Mouse (Mus musculus) heart, postnatal 0 days (tissue): Measurements from ENCODE around the gene Ntn4. TPM values are rescaled to one million over a fixed set of nuclear protein-coding genes. Genes with fewer than 3 reads are reported as not detected.
A peak's percentile ranks its signal among the peaks of the same experiment; 100 is the strongest.

Experiments
- ATAC-seq: fragments of 200-750 bp; cut with Nextera tagmentation; 2 replicates; pipeline ENCODE4 v1.8.0; 2017; ENCODE audit warnings: low read depth, moderate number of reproducible peaks, moderate library complexity; ENCODE audit not compliant: insufficient read depth
- DNase-seq: peaks from one replicate; pipeline ENCODE4 v3.0.0-alpha.2; 2016; ENCODE audit warnings: low spot score
- H3K27ac ChIP-seq: fragments of 300-500 bp; sonication (generic); 2 replicates; pipeline ENCODE4 v1.5.1; 2014; ENCODE audit warnings: low read depth, mild to moderate bottlenecking
- H3K27me3 ChIP-seq: fragments of 300-500 bp; sonication (generic); 2 replicates; pipeline ENCODE4 v1.6.1; 2014; ENCODE audit warnings: low read length, mixed read lengths; ENCODE audit not compliant: control insufficient read depth, insufficient read depth
- H3K36me3 ChIP-seq: fragments of 300-500 bp; sonication (generic); replicated peaks from 2 replicates; pipeline ENCODE4 v1.6.1; 2014; ENCODE audit warnings: low read length, mixed read lengths; ENCODE audit not compliant: control insufficient read depth, insufficient read depth
- H3K4me1 ChIP-seq: fragments of 300-500 bp; sonication (generic); 2 replicates; pipeline ENCODE4 v1.6.1; 2014; ENCODE audit warnings: antibody characterized with exemption; ENCODE audit not compliant: control insufficient read depth, insufficient read depth
- H3K4me2 ChIP-seq: fragments of 300-500 bp; sonication (generic); 2 replicates; pipeline ENCODE4 v1.6.1; 2014; ENCODE audit warnings: low read depth, mild to moderate bottlenecking, low read length, moderate library complexity
- H3K4me3 ChIP-seq: fragments of 300-500 bp; sonication (generic); 2 replicates; pipeline ENCODE4 v1.5.1; 2014; ENCODE audit warnings: low read depth, low read length
- H3K9ac ChIP-seq: fragments of 300-500 bp; sonication (generic); replicated peaks from 2 replicates; pipeline ENCODE4 v1.6.1; 2014; ENCODE audit warnings: low read depth, low read length, mixed read lengths
- H3K9me3 ChIP-seq: fragments of 300-500 bp; sonication (generic); replicated peaks from 2 replicates; pipeline ENCODE4 v1.6.1; 2016; ENCODE audit warnings: low read length; ENCODE audit not compliant: control insufficient read depth
- CTCF ChIP-seq: IDR thresholded peaks from 2 replicates; pipeline ENCODE4 v1.5.1; 2016; ENCODE audit warnings: antibody characterized with exemption, control low read depth, low read depth
- EP300 ChIP-seq: IDR thresholded peaks from 2 replicates; pipeline ENCODE4 v1.6.1; 2016; ENCODE audit warnings: antibody characterized with exemption, low read depth
- WGBS: fragments of 180-500 bp; shearing (Covaris S2); extraction: QIAGEN DNeasy Blood & Tissue Kit; methylation state at CpG from one replicate; pipeline ENCODE4 v1.1.7; 2014; 5-methylcytosine and 5-hydroxymethylcytosine counted together
- polyA plus RNA-seq: library from polyadenylated mRNA; unstranded; fragments of >200 nt; fragmentation: Nextera tagmentation; extraction: Ambion mirVana; gene quantifications from 2 replicates; pipeline ENCODE4 v1.2.1, GENCODE M21; 2015
- total RNA-seq: library from RNA; depleted of rRNA; stranded (reverse); fragments of >200 nt; gene quantifications from 2 replicates; pipeline ENCODE4 v1.2.3, GENCODE M21; 2014; ENCODE audit warnings: low replicate concordance; rRNA removed

Ntn4 gene
- total RNA-seq: 36.0 and 37.2 TPM in 2 replicates
- polyA plus RNA-seq: 2.1 and 2.5 TPM in 2 replicates

GRCm38 (mm10) chr10:93640521-93640952, at the start of gene Ntn4:
Gene Ntn4, plus strand, starts transcription at chr10:93640681.
- peak within 1 kb of the TSS; percentile 92 for H3K4me2 ChIP-seq
- TF ChIP-seq CTCF (no peak), EP300 (no peak)
- peaks cover 11% of the 10 kb centered on the region; the same call in 1 of the 2 replicates for H3K4me1 ChIP-seq
- 10% methylated on average over 15 of the region's 30 CpGs for whole genome bisulfite sequencing
- peak within 1 kb of the TSS; percentile 73 for H3K27ac ChIP-seq
- peak within 1 kb of the TSS; percentile 77 for H3K9ac ChIP-seq
- H3K36me3 ChIP-seq: no peaks in the 10 kb centered on the region
- no peak for DNase-seq
- H3K4me3 ChIP-seq: peak within 1 kb of the TSS; percentile 79
- no peaks in the 10 kb centered on the region for H3K9me3 ChIP-seq
- no peak for ATAC-seq
- peaks cover 21% of the 10 kb centered on the region for H3K27me3 ChIP-seq

- DNase-seq: no peak
- Histone ChIP-seq H3K4me1 (peaks cover 8% of the 10 kb centered on the region; the same call in 1 of the 2 replicates), H3K36me3 (no peaks in the 10 kb centered on the region), H3K4me3 (no peak overlapping the region), H3K27me3 (no peaks in the 10 kb centered on the region), H3K4me2 (no peak overlapping the region), H3K9me3 (no peaks in the 10 kb centered on the region), H3K9ac (no peak overlapping the region), H3K27ac (no peak overlapping the region)
- ATAC-seq: no peak
- WGBS: 56% methylated on average over 12 of the region's 12 CpGs
- TF ChIP-seq EP300 (no peak), CTCF (peak; percentile 26; the same call in 1 of the 2 replicates)
These were observed 48.0 kb upstream of the Ntn4 start for GRCm38 (mm10) chr10:93592456-93592855.

- 3% methylated on average over 22 of the region's 22 CpGs for WGBS
- no peaks in the 10 kb centered on the region for H3K9me3 ChIP-seq
- H3K9ac ChIP-seq: no peak overlapping the region; the same call in 1 of the 2 replicates
- DNase-seq: peak; percentile 80
- no peaks in the 10 kb centered on the region for H3K4me1 ChIP-seq
- H3K4me3 ChIP-seq: peak overlapping the region; percentile 38
- no peaks in the 10 kb centered on the region for H3K36me3 ChIP-seq
- peak; percentile 28; the same call in 1 of the 2 replicates for ATAC-seq
- H3K27ac ChIP-seq: no peak overlapping the region
- no peaks in the 10 kb centered on the region for H3K27me3 ChIP-seq
- TF ChIP-seq CTCF: peak; percentile 78
- TF ChIP-seq EP300: no peak
- H3K4me2 ChIP-seq: peak overlapping the region; percentile 64
These were observed 46.4 kb upstream of the Ntn4 start for GRCm38 (mm10) chr10:93594022-93594482.

GRCm38 (mm10) chr10:93595831-93596230, 44.6 kb upstream of the Ntn4 start:
- 55% methylated on average over 4 of the region's 4 CpGs for WGBS
- Histone ChIP-seq H3K9ac (no peak overlapping the region), H3K4me3 (no peak overlapping the region), H3K27ac (no peak overlapping the region), H3K27me3 (no peaks in the 10 kb centered on the region), H3K9me3 (no peaks in the 10 kb centered on the region), H3K4me2 (no peak overlapping the region), H3K36me3 (no peaks in the 10 kb centered on the region), H3K4me1 (no peaks in the 10 kb centered on the region)
- TF ChIP-seq CTCF (no peak), EP300 (no peak)
- ATAC-seq (no peak), DNase-seq (no peak)

GRCm38 (mm10) chr10:93596641-93597040, 43.8 kb upstream of the Ntn4 start:
- no peak overlapping the region for H3K27ac ChIP-seq
- H3K4me2 ChIP-seq: no peak overlapping the region
- H3K9me3 ChIP-seq: no peaks in the 10 kb centered on the region
- WGBS: 76% methylated on average over 3 of the region's 3 CpGs
- no peaks in the 10 kb centered on the region for H3K36me3 ChIP-seq
- no peak overlapping the region for H3K4me3 ChIP-seq
- DNase-seq: no peak
- no peak for ATAC-seq
- H3K9ac ChIP-seq: no peak overlapping the region
- TF ChIP-seq CTCF (no peak), EP300 (no peak)
- no peaks in the 10 kb centered on the region for H3K27me3 ChIP-seq
- no peaks in the 10 kb centered on the region for H3K4me1 ChIP-seq

GRCm38 (mm10) chr10:93602309-93602708, 38.2 kb upstream of the Ntn4 start:
- Histone ChIP-seq H3K36me3 (no peaks in the 10 kb centered on the region), H3K27me3 (no peaks in the 10 kb centered on the region), H3K9me3 (no peaks in the 10 kb centered on the region), H3K4me1 (no peaks in the 10 kb centered on the region), H3K4me3 (no peak overlapping the region), H3K9ac (no peak overlapping the region), H3K27ac (no peak overlapping the region), H3K4me2 (no peak overlapping the region)
- DNase-seq (no peak), ATAC-seq (no peak)
- TF ChIP-seq EP300 (no peak), CTCF (no peak)
- 70% methylated on average over 5 of the region's 5 CpGs for WGBS
